Mouse (Mus musculus): ENCODE data around the gene Rpl10a.

GRCm38 (mm10) chr17:28294449-28295333, 33.6 kb upstream of the Rpl10a start:
- TF ChIP-seq POLR2A (IDR thresholded peaks at IDR 0.05; ENCODE audit: borderline replicate concordance, insufficient read depth, low read length) (no peak), CTCF (IDR thresholded peaks at IDR 0.05; ENCODE audit: borderline replicate concordance, insufficient read depth, low read depth, low read length) (no peak)
